ENCODE assay signal across 25 mouse cellular contexts in genomic region chr14:72360181-72360580, GRCm38 (mm10).
DNase-seq lines count a peak whose midpoint lies in the region; ATAC-seq and TF ChIP-seq lines count a peak whose summit lies in the region.
"Had no signal": no experiment of that assay in that cellular context is flagged by ENCODE, and none has a peak within 500 bp of the region (broad histone marks: within the 10 kb centered on the region; RNA-seq: fewer than 3 reads in every experiment).

No protein-coding gene starts in this region.

- H3K4me1 ChIP-seq in forebrain, embryonic 13.5 days: no peaks in the 10 kb centered on the region
- peaks cover 9% of the 10 kb centered on the region; the same call in 1 of the 2 replicates for H3K4me1 ChIP-seq in forebrain, embryonic 15.5 days
- peaks cover 9% of the 10 kb centered on the region; the same call in 1 of the 2 replicates for H3K4me1 ChIP-seq in neural tube, embryonic 15.5 days
- H3K4me1 ChIP-seq: embryonic facial prominence, embryonic 15.5 days; forebrain, embryonic 10.5 days; heart, embryonic 10.5 days had no signal

- no peak overlapping the region for H3K4me3 ChIP-seq in forebrain, embryonic 13.5 days
- H3K4me3 ChIP-seq in forebrain, embryonic 15.5 days: no peak overlapping the region
- no peak overlapping the region for H3K4me3 ChIP-seq in layer of hippocampus, adult 2 months
- no peak overlapping the region for H3K4me3 ChIP-seq in neural tube, embryonic 15.5 days (replicated peaks)
- H3K4me3 ChIP-seq: embryonic facial prominence, embryonic 15.5 days; erythroblast, embryonic 14.5 days; forebrain, embryonic 10.5 days; heart, embryonic 10.5 days had no signal

- H3K9me3 ChIP-seq in forebrain, embryonic 13.5 days (replicated peaks): no peaks in the 10 kb centered on the region
- no peaks in the 10 kb centered on the region for H3K9me3 ChIP-seq in forebrain, embryonic 15.5 days
- no peaks in the 10 kb centered on the region for H3K9me3 ChIP-seq in neural tube, embryonic 15.5 days (replicated peaks)
- H3K9me3 ChIP-seq: embryonic facial prominence, embryonic 15.5 days; forebrain, embryonic 10.5 days; heart, embryonic 10.5 days had no signal

- no peak for ATAC-seq in cerebellum, adult (ENCODE audit: insufficient number of reproducible peaks, low FRiP score, low TSS enrichment)
- 0 out of 2 replicates have a peak, but pooled peaks have one; percentile 4 for ATAC-seq in forebrain, embryonic 13.5 days
- ATAC-seq in forebrain, embryonic 15.5 days (replicated peaks): no peak
- ATAC-seq in neural tube, embryonic 15.5 days (ENCODE audit: low FRiP score): no peak
- ATAC-seq: CD4-positive, CD25-positive, alpha-beta regulatory T cell, adult 4 months; inflammation-experienced regulatory T-cells, adult 6 months; intestine, postnatal 0 days had no signal

- TF ChIP-seq CTCF in layer of hippocampus, adult 2 months (conservative IDR thresholded peaks at IDR 0.05): no peak

- H3K27ac ChIP-seq in forebrain, embryonic 13.5 days: 0 out of 2 replicates have a peak overlapping the region, but pooled peaks have one; percentile 14
- no peak overlapping the region for H3K27ac ChIP-seq in forebrain, embryonic 15.5 days (replicated peaks)
- peak overlapping the region; percentile 43; the same call in 1 of the 2 replicates for H3K27ac ChIP-seq in layer of hippocampus, adult 2 months
- H3K27ac ChIP-seq in neural tube, embryonic 15.5 days (replicated peaks): 0 out of 2 replicates have a peak overlapping the region, but pooled peaks have one; percentile 13
- H3K27ac ChIP-seq: embryonic facial prominence, embryonic 15.5 days; forebrain, embryonic 10.5 days; heart, embryonic 10.5 days had no signal

- no peaks in the 10 kb centered on the region for H3K27me3 ChIP-seq in forebrain, embryonic 13.5 days
- H3K27me3 ChIP-seq in forebrain, embryonic 15.5 days: no peaks in the 10 kb centered on the region
- H3K27me3 ChIP-seq in neural tube, embryonic 15.5 days (replicated peaks): no peaks in the 10 kb centered on the region
- H3K27me3 ChIP-seq: embryonic facial prominence, embryonic 15.5 days had no signal

- no peak overlapping the region for H3K9ac ChIP-seq in forebrain, embryonic 13.5 days
- no peak overlapping the region for H3K9ac ChIP-seq in forebrain, embryonic 15.5 days (replicated peaks)
- H3K9ac ChIP-seq in neural tube, embryonic 15.5 days (replicated peaks): no peak overlapping the region
- H3K9ac ChIP-seq: embryonic facial prominence, embryonic 15.5 days had no signal

- DNase-seq in cerebellum, postnatal 10 days: peak; percentile 88 to 89
- no peak for DNase-seq in layer of hippocampus, adult 2 months (ENCODE audit: low spot score in 2 of 2)
- DNase-seq in layer of hippocampus, postnatal 10 days (ENCODE audit: low spot score in 2 of 2): no peak
- DNase-seq in neural tube, embryonic 10.5 days (ENCODE audit: extremely low spot score, low spot score): no peak
- DNase-seq: adrenal gland, adult 8-10 months; adrenal gland, postnatal 36 days; B cell, adult 2 months; cerebellum, adult 18-20 months; embryo, embryonic 11 days; gastrocnemius, postnatal 10 days; heart, adult 18-20 months; heart, postnatal 10 days; heart, postnatal 4 days had no signal

- WGBS in forebrain, embryonic 13.5 days: 86% methylated on average over 7 of the region's 7 CpGs
- 75% methylated on average over 7 of the region's 7 CpGs for WGBS in forebrain, embryonic 15.5 days
- 70% methylated on average over 7 of the region's 7 CpGs for WGBS in neural tube, embryonic 15.5 days

- no peaks in the 10 kb centered on the region for H3K36me3 ChIP-seq in forebrain, embryonic 13.5 days (ENCODE audit: poor library complexity, severe bottlenecking)
- no peaks in the 10 kb centered on the region for H3K36me3 ChIP-seq in forebrain, embryonic 15.5 days
- H3K36me3 ChIP-seq in neural tube, embryonic 15.5 days: no peaks in the 10 kb centered on the region
- H3K36me3 ChIP-seq: embryonic facial prominence, embryonic 15.5 days; forebrain, embryonic 10.5 days; G1E; heart, embryonic 10.5 days had no signal

- H3K4me2 ChIP-seq in forebrain, embryonic 13.5 days: no peak overlapping the region
- no peak overlapping the region for H3K4me2 ChIP-seq in forebrain, embryonic 15.5 days (replicated peaks)
- no peak overlapping the region for H3K4me2 ChIP-seq in neural tube, embryonic 15.5 days
- H3K4me2 ChIP-seq: embryonic facial prominence, embryonic 15.5 days had no signal

Comparison
In these comparisons a context has a peak if more than half of its experiments do, and no peak if none do; other contexts are left out.
1. DNase-seq: peak in cerebellum, postnatal 10 days (2 of 2); none in layer of hippocampus, adult 2 months (0 of 2), layer of hippocampus, postnatal 10 days (0 of 2) and neural tube, embryonic 10.5 days (single experiment).